Mouse (Mus musculus): ENCODE measurements around the gene Dhfr.
A peak's percentile ranks its signal among the peaks of the same experiment; 100 is the strongest.
"Not testable (repeated sequence)": the region's sequence is repeated elsewhere in the genome, so short reads cannot be mapped to it uniquely, and the experiment has no call there.

Gene Dhfr

DNA sequence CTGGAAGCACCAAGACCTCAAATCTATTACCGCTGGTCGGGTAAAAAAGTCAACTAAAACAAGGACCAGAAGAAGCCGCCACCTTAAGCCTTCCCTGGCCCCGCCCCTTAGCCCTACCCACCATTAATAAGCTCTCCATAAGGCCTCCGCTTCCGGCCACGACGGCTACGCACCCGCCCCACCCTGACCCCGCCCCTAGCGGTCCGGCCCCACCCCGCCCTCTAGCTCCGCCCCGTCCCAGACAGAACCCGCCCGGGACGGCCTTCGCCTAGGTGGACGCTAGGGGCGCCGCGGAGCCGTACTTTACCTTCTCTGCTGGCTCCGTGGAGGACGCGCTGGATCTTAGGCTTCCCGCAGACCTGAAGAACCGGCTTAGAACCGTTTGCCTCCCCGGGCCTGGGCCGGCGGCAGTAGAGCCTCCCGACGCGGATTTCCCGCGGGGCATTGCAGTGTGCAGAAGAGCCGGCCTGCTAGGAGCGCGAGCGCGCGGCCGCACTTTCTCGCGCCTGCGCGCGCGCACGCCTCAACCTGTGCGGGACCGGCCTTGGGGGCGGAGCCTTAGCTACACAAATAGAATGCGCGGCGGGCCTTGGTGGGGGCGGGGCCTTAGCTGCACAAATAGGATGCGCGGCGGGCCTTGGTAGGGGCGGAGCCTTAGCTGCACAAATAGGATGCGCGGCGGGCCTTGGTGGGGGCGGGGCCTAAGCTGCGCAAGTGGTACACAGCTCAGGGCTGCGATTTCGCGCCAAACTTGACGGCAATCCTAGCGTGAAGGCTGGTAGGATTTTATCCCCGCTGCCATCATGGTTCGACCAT is at the start of gene Dhfr, which contains the start of gene Msh3:
Dhfr (plus strand) TSS at position 271 of the 816 bp plus-strand sequence.
Msh3 (minus strand) TSS at position 548 of the 816 bp plus-strand sequence.
- DNase-seq (ENCODE audit: low read depth, low spot score), result peak; percentile 95

DNA sequence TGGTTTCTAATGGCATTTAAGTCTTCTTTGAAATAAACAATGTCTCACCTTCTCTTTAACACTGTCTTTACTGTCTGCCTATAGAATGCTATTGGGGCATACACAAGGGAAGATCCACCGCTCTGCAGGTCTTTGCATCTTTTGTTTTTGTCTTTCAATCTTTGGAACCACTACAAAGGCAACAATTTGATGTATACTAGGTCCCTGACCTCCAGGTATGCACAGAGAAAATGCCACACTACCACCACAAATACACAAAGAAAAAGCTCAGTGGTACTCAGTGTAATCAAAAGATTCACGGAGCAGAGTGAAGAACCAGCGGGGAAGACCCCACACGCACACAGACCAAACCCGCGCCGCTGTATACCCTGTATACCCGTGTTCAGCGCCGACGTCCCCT is 48.8 kb upstream of the Dhfr start, which contains the start of gene Gm20379:
Gm20379 (plus strand) TSS at position 301 of the 400 bp plus-strand sequence.
- no peak for DNase-seq (ENCODE audit: low read depth, low spot score)

DNA sequence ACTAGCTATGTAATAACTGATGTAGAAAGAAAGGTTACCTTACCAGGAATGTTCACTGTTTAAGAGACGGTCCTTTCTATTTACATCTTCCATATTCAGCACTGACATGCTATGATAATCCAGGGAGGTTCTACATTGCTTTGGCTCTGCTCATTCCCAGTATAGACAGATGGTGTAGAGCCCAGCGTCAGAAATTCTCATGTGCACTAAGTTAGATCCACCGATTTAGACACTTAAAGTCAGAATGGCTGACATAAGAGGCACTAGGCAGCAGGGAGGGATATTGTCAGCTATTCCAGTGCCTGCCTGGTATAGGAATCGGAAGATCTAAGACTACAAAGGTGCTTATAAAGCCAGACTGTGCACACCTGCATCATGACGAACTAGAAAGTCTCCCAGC is 39.9 kb upstream of the Dhfr start:
- no peak for DNase-seq (ENCODE audit: low read depth, low spot score)

DNA sequence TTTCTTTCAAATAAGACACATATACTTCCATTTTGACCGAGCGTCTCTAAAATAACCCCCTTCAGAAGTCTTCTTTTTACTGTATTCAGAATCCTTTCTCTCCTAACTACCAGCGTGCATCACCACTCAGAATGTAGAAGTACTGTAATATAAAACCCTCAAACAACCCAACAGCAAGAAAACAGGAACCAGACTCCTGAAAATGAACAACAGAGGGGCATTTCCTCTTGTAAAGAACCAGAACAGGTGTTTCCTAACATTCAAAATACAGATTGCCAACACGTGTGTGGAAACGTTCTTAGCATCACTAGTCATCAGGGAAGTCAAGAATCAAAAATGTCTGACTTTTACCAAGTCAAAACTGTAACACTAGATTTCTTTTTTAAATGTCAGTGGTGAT is 33.8 kb upstream of the Dhfr start:
- DNase-seq (ENCODE audit: low read depth, low spot score), result no peak

DNA sequence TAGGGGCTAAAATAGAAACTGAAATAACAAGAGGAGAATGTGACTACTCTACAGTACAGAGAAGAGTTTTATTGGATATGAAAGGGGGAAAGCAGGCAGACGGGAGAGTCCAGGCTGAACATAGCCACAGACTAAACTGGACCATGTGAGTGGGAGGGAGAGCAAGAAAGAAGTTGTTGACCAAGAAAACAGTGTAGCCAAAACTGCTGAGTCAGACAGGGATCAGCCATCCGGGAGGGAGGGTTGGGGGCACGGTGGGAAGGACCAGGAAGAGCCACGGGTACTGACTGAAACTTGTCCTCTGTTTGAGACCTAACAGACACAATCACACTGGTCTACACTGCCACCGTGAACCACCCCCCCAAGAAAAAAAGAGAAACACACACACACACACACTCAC is 28.5 kb upstream of the Dhfr start:
- no peak for DNase-seq (ENCODE audit: low read depth, low spot score)

DNA sequence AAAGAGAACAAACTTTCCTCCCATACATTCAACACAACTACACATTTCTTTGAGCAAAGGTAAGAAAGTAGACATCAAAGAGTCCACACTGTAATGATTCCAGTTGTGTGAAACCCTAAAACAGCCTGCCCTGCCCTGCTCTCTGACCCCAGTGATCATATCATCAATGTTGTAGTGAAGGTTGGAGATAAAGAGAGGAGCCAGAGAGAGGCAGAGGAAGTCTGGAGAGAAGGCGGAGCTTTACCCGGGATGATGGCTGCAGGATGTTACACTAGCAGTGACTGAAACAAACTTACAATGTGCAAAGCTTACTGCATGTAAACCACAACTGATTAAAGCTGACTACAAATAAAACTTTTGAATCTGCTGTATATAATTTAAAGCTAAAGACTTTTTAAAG is 26.5 kb upstream of the Dhfr start:
- no peak for DNase-seq (ENCODE audit: low read depth, low spot score)

DNA sequence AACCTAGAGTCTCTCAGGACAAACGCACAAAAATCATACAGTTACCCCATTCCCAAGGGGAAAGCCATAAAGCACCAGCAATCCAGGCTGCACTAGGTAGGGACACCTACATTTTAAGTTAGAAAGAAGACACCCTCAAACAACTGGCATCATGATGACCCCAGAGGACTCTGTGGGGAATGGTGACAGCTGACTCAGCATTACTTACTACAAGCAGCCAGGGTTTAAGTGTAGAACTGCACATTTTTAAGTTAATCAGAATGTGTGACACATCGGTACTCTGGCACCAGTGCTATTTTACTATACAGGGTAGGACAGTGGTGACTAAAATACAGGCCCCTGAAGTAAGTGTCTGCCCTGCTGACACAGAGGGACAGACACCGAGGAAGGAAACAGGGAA is 23.9 kb upstream of the Dhfr start:
- no peak for DNase-seq (ENCODE audit: low read depth, low spot score)

DNA sequence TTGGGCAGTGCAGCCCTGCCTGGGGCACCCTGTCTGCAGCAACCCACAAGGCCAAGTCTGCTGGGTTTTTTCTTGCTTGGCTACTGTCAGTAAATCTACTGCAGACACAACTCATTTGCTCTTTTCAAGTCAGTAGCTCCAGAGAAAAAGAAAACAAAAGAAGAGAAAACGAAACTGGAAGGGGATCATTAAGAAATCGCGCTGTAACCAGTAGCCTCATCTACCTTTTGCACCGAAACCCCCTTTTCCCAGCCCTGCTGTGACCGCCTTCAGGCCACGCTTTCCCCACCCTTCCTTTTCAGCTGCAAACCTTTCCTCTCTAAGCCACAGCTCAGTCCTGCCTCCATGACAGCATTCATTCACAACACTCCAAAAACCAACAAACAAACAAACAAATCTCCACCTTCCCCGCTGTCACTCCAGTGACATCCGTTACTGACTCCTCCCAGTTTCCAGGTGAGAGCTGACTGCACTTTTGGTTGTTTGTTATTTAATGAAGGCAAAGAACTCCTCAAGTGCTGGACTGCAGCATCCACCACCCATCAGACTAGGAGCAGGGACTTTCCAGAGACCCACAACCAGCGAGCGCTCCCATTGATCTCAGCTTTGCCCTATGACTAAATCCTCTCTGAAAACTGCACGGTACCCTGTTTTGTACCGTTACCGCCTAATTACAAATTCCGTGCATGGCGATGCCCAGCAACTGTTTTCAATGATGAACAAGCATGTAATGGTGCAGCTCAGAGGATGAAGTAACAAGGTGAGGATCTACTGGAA is 22.2 kb upstream of the Dhfr start:
- DNase-seq (ENCODE audit: low read depth, low spot score), result no peak

DNA sequence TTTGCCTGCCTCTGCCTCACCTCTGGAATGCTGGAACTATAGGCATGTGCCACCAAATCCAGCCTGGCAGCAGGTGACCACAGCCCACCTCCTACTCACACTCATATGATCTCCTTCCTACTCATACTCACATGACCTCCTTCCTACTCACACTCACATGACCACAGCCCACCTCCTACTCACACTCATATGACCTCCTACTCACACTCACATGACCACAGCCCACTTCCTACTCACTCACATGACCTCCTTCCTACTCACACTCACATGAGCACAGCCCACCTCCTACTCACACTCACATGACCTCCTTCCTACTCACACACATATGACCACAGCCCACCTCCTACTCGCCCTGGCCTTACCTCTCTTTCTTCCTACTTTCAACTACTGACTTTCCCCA is 17.7 kb upstream of the Dhfr start:
- DNase-seq (ENCODE audit: low read depth, low spot score), result no peak

DNA sequence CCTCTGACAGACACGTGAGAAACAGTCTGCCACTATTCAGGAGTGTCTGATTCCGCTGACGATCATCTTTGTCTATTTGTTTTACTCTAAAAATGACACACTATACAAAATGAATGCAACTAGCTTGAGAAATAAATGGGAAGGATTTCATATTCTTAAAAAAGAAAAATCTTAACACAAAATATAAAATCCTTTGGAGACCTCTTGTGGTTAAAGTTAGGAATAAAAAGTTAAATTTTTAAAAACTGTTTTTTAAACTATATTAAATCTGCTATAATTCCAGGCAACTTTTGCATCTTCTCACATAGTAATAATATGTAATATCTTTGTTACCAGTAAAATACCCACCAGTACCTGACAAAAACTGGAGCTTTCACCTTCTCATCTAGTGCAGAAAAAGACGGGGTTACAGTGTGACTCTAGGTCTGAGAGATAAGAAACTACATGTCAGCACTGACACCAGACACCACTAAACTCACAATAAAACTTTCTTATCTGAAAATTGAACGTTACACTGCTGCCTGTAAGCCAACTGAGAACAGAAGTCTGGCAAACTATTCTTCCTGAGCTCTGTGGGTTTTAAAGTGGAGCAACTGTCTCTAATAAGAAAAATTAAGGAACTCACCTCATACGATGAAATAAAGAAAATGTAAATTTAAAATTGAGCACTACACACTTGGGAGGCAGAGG is 16.6 kb upstream of the Dhfr start:
- no peak for DNase-seq (ENCODE audit: low read depth, low spot score)

DNA sequence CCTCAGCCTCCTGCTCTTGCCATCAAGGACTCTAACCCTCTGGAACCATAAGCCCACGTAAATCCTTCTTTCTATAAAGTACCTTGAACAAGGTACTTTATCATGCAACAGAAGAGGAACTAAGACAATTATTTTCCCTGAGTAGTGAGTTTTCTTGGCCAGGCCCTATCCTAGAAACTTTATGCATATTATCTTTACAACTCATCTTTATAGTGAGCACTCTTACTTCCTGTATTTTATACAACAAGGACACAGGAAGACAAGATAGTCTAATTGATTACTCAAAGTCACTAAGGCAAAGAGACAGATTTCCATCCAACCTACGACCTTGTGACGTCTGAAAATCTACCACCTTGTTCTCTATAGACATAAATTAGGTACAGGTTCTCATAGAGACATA is 14.7 kb upstream of the Dhfr start:
- DNase-seq (ENCODE audit: low read depth, low spot score), result no peak

DNA sequence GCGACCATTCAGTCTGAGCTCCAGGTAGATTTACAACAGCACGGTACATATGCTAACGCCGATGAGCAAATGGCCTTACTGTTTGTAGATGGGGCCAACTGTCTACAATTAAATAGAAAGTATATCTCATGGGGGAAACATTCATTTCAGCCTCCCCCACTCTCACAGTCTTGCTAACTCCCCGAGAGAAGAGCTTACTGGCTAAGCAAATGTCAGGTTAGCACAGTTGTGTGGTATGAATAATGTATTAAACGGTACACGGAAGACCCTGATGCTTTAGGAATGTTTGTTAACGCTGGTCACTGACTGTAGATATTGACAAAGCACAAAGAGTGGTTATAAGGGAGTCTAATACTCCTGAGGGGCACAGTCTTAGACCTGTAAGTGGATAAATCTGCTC is 10.5 kb upstream of the Dhfr start:
- DNase-seq (ENCODE audit: low read depth, low spot score), result no peak

DNA sequence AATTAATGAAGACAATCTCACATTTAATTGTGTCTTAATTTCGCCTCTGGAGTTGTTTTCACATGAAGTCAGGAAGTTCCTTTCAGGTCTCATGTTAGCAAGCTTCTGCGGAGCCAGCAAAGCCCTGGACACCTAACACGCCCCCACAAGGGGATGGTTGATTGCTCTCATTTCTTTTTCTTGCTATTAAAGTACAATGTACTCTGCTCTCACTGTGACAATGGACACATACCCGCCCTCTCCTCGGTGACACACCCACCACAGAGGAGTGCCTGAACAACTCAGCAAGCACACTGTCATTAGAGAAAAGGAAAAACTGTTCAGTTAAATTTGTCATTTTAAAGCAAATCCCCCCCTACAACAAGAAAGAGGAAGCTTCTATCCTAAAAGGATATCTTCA is 8.2 kb upstream of the Dhfr start:
- DNase-seq (ENCODE audit: low read depth, low spot score), result no peak

DNA sequence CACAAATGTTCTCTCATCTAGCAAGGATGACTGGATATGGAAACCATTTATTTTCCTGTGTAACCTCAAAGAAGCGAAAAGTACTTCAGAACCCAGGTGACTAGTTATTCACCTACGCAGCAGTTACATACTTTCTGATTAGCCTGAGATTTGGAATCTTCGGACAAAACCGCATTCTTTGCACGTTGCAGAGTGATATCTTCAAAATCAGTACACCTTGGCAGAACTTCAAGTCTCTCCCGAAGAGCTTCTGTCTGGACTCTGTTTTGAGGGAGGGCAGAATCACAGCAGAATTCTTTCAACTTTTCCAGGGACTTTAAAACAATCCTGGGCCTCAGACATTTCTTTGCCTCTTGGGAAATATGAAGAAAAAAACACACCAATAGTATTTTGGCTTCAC is 3.4 kb upstream of the Dhfr start:
- no peak for DNase-seq (ENCODE audit: low read depth, low spot score)

DNA sequence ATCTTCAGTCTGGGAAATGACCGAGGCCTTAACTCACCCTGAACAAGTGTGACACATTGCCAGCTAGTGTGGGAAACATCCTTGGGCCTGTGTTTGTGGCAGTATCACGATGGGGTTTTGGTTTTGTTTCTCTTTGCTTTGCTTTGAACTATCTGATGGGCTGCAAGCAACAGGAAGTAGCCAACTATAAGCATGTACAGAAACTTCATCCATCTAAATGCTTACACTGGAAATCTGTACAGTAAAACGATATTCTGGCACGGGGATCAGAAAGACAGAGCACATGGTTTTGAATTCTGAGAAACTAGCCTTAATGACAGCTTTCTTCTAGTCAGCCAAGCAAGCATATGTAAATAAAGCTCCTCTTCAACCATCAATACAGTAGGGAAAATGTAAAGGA is 570 bp upstream of the Dhfr start:
- no peak for DNase-seq (ENCODE audit: low read depth, low spot score)

DNA sequence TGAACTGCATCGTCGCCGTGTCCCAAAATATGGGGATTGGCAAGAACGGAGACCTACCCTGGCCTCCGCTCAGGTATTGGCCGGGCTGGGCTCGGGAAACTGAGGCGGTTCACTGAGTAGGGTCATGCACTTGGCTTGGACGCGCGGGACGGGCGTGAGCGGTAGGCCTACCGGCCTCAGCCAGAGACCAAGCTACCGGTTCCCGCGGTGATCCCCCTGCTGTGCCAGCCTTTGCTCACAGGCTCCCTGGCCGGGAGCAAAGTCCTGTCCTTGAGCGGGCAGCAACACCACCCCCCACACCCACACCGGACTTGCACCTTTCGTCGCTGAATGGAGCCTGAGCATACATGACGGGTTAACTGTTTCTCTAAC is 732 bp downstream of the Dhfr start:
- DNase-seq (ENCODE audit: low read depth, low spot score), result no peak

DNA sequence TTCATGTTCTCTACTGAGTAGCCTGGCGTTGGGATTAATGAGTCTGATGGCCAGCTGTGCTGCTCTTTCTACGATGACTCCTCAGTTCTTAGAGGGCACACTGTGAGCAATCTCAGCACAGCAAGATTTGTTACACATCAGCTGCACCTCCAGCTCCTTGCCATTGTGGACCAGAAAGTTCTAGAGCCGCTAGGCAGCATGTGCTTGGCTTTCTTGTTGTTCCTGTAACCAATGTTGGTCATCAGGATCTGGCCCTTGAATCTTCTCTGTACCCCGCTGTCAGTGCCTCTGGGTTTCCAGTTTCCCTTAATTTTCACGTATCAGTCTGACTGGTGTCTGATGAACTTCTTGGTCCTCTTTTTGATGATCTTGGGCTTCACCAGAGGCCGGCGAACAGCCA is 1.9 kb downstream of the Dhfr start:
- no peak for DNase-seq (ENCODE audit: low read depth, low spot score)

DNA sequence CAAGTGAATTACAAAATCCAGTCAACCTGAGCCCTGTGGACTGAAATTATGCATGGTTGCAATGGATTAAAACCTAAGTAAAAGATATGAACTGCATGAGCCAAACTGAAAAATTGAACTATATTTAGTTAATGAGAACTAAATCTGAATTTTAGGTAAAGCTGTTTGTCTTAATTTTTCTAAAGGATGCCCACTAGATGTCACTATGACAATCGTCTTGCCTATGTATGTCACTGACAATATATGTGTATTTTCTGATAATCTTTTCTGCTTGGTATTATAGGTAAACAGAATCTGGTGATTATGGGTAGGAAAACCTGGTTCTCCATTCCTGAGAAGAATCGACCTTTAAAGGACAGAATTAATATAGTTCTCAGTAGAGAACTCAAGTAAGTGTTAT is 3.1 kb downstream of the Dhfr start:
- no peak for DNase-seq (ENCODE audit: low read depth, low spot score)

DNA sequence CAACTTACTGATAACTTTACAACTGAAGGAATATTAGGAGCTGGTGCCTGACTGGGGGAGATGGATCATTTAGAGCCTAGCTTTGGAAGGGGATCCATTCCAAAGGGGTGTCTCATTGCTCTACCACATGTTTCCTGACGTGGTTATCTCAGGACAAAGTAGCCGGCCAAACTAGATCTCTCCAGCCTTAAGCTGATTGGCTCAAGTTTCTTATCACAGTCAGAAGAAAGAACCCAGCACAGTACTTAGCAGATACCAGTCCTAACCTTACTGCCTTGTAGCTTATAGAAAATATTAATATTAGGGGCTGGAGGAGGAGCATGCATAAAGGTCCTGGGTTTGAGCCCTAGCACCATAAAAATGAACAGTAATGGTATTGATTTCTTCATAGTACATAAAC is 7.1 kb downstream of the Dhfr start:
- no peak for DNase-seq (ENCODE audit: low read depth, low spot score)

DNA sequence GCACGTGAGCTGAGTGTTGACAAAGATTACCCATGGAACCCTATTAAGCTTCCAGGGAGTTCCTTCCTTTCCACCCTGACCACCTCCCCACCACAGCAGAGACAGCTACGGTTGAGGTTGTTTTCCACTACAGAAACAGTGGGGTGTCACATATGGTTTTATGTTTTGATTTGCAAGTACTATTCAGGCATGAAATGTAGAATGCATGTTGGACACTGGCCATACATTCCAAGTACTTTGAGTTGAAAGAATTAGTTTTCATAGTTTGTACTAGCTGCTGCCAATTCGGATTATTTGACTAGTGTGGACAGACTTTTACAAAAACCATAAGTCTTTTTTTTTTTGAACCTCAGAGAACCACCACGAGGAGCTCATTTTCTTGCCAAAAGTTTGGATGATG is 10.8 kb downstream of the Dhfr start:
- no peak for DNase-seq (ENCODE audit: low read depth, low spot score)

DNA sequence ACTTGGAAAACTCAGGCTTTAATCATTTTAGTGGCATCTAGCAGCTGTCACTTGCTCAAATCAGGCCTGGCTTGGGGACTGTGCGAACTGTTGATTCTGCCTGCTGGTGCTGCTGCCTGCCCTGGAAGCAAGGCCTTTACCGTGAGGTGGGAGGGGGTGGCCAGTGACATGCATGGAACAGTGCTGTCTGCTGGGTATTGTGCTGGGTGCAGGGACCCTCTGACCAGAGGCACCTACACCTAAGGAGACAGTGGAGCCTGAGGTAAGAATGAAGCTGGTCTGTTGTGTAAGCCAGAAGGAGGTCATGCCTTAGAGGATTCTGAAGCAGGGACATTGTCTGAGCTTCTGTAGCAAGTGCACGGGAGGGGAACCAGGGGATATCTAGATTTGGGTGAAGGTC is 16.3 kb downstream of the Dhfr start:
- DNase-seq (ENCODE audit: low read depth, low spot score), result no peak

DNA sequence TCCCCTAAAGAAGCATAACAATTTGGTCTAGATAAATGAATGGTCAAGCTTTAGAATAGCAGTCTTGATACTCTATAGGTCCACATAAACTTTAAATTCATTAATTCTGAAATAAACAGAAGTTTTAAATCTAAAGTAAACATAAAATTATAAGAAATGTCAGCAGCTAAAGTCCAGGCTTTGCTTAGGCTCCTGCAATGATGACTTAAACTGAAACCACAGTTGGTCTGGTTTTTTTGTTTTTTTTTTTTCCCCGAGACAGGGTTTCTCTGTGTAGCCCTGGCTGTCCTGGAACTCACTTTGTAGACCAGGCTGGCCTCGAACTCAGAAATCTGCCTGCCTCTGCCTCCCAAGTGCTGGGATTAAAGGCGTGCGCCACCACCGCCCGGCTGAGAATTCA is 16.9 kb downstream of the Dhfr start:
- DNase-seq (ENCODE audit: low read depth, low spot score), result not testable (repeated sequence)

DNA sequence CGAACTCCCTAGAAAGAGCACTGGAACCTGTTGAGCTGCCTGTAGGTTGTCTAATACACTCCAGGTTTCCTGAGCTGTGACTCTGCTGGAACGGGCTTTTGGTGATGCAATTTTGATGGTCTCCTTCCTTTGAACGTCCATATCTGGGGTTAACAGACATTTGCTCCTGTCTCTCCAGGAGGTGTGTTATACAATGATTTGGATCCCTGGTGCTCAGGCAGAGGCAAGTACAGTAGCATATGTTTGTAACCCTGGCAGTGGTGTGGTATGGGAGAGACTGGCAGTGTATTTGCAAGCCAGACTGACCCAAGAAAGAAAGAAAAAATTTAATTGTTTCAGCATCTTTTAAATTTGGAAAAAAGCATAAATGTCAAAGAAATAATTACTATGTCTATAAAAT is 32.8 kb downstream of the Dhfr start:
- DNase-seq (ENCODE audit: low read depth, low spot score), result no peak
